Mouse (Mus musculus): Measurements from ENCODE around the gene Arl5c.

DNA sequence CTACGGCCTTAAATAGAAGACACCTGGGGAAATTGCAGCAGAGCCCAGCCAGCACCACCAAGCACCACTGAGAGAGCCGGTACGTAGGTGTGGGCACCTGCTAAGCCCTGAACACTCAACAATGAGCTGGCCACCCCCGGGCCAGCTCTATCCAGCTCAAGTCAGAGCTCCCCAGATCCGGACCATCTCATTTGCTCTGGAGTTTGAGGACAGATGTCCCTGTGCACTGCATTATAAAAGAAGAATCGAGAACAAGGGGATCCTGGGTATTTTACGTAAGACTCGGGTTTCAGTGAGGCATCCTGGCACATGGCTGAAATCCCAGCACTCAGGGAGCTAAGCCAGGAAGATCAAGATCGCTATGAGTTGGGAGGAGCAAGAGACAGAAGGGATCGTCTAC lies 51.0 kb downstream of the Arl5c start:
- TF ChIP-seq ZKSCAN1 (IDR thresholded peaks at IDR 0.05; ENCODE audit: low read depth, low read length) = no peak
- no peak for TF ChIP-seq CTCF (IDR thresholded peaks at IDR 0.05 in 2 of 3, conservative IDR thresholded peaks at IDR 0.05 in 1 of 3; ENCODE audit: control insufficient read depth in 1 of 3, insufficient read depth in 1 of 3, low read depth in 2 of 3, low read length in 3 of 3, poor library complexity in 1 of 3, severe bottlenecking in 1 of 3)
- no peak for TF ChIP-seq POLR2AphosphoS5 (IDR thresholded peaks at IDR 0.05; ENCODE audit: borderline replicate concordance, low read depth, low read length)

All from MEL (cell line).